Mouse (Mus musculus): ENCODE measurements around the gene Mettl2.

- TF ChIP-seq CTCF (IDR thresholded peaks at IDR 0.05; ENCODE audit: control insufficient read depth, insufficient read depth, insufficient read length) (no peak), MAX (IDR thresholded peaks at IDR 0.05) (no peak), CEBPB (IDR thresholded peaks at IDR 0.05; ENCODE audit: low read depth) (no peak), MYOD1 (IDR thresholded peaks at IDR 0.05; ENCODE audit: control insufficient read depth, insufficient read length, low read depth) (no peak), USF1 (IDR thresholded peaks at IDR 0.05; ENCODE audit: low read depth) (no peak), MYOG (IDR thresholded peaks at IDR 0.05; ENCODE audit: control insufficient read depth, extremely low read depth, insufficient read length) (no peak)
These were observed 20.4 kb downstream of the Mettl2 start, which contains the start of gene Gm10842 for GRCm38 (mm10) chr11:105146593-105146992.
